9 mouse cellular contexts compared by ENCODE assay signal in the genomic region with DNA sequence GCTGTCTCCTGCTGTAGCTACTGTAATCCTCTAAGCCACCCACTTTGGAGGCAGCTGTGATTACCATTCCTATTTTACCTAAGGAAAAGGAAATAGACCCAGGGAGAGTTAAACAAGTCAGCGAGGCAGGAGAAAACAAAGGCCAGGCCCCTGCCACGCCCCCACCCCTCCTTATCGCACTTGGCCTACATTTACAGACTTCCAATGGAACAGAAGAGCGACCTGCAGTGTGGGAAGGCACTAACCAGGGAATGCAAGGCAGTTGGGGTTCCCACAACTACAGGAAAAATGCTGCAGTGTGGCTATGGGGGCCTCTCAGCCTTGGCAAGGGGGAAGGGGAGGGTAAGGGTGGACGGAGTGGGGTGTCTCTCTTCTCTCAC. TPM values are rescaled to one million over a fixed set of nuclear protein-coding genes. Genes with fewer than 3 reads are reported as not detected.
DNase-seq lines count a peak whose midpoint lies in the region; ATAC-seq lines count a peak whose summit lies in the region.
"Had no signal": no experiment of that assay in that cellular context is flagged by ENCODE, and none has a peak within 500 bp of the region (broad histone marks: within the 10 kb centered on the region; RNA-seq: fewer than 3 reads in every experiment).

No protein-coding gene starts in this region.

- H3K4me1 ChIP-seq in hindbrain, embryonic 12.5 days = peaks cover 52% of the 10 kb centered on the region
- H3K4me1 ChIP-seq in midbrain, embryonic 15.5 days = peaks cover 36% of the 10 kb centered on the region

- H3K27me3 ChIP-seq in hindbrain, embryonic 12.5 days = no peaks in the 10 kb centered on the region
- no peaks in the 10 kb centered on the region for H3K27me3 ChIP-seq in midbrain, embryonic 15.5 days (replicated peaks)

- H3K9ac ChIP-seq in hindbrain, embryonic 12.5 days = 0 out of 2 replicates have a peak overlapping the region, but pooled peaks have one; percentile 1
- H3K9ac ChIP-seq in midbrain, embryonic 15.5 days = no peak overlapping the region
- H3K9ac ChIP-seq: liver, embryonic 12.5 days had no signal

- DNase-seq in heart, adult 18-20 months = peak; percentile 36 to 48
- no peak for DNase-seq in heart, postnatal 14 days
- DNase-seq in R1 (ENCODE audit: low read depth, low spot score) = peak; percentile 62
- no peak for DNase-seq in urinary bladder, postnatal 14 days (ENCODE audit: low spot score)
- DNase-seq in thymus, postnatal 36 days = no peak
- no peak for DNase-seq in thymus, postnatal 10 days (ENCODE audit: low spot score in 2 of 2)

- H3K4me2 ChIP-seq in hindbrain, embryonic 12.5 days (replicated peaks) = no peak overlapping the region
- H3K4me2 ChIP-seq in midbrain, embryonic 15.5 days = no peak overlapping the region
- H3K4me2 ChIP-seq: liver, embryonic 12.5 days had no signal

- ATAC-seq in hindbrain, embryonic 12.5 days (ENCODE audit: low FRiP score) = peak; percentile 27
- ATAC-seq in midbrain, embryonic 15.5 days (replicated peaks) = peak; percentile 3; the same call in 1 of the 2 replicates
- ATAC-seq: liver, embryonic 12.5 days had no signal

- 20% methylated on average over 5 of the region's 5 CpGs for WGBS in hindbrain, embryonic 12.5 days
- 17% methylated on average over 5 of the region's 5 CpGs for WGBS in midbrain, embryonic 15.5 days

- no peaks in the 10 kb centered on the region for H3K9me3 ChIP-seq in hindbrain, embryonic 12.5 days (replicated peaks)
- H3K9me3 ChIP-seq in midbrain, embryonic 15.5 days = no peaks in the 10 kb centered on the region
- H3K9me3 ChIP-seq: liver, embryonic 12.5 days had no signal

- intact Hi-C loops in heart, postnatal 14 days (cut with DNase I) = no loop called here

- H3K4me3 ChIP-seq in hindbrain, embryonic 12.5 days = no peak overlapping the region
- H3K4me3 ChIP-seq in midbrain, embryonic 15.5 days = no peak overlapping the region
- H3K4me3 ChIP-seq: liver, embryonic 12.5 days had no signal

- no peaks in the 10 kb centered on the region for H3K36me3 ChIP-seq in hindbrain, embryonic 12.5 days
- H3K36me3 ChIP-seq in midbrain, embryonic 15.5 days (replicated peaks) = no peaks in the 10 kb centered on the region
- H3K36me3 ChIP-seq: liver, embryonic 12.5 days had no signal

- peak overlapping the region; percentile 68 for H3K27ac ChIP-seq in hindbrain, embryonic 12.5 days
- peak overlapping the region; percentile 4; the same call in 1 of the 2 replicates for H3K27ac ChIP-seq in midbrain, embryonic 15.5 days
- H3K27ac ChIP-seq: liver, embryonic 12.5 days had no signal

RNA-seq across cellular contexts. Expression of a gene that starts 34.2 kb away (rescaled TPM):
- 10 to 100 TPM; 49.4 to 52.0 TPM for total RNA-seq in heart, adult 18-20 months (2021)
- total RNA-seq in heart, postnatal 14 days (2021) = 10 to 100 TPM; 42.6 to 46.6 TPM
- 158 and 167 TPM in 2 replicates for polyA plus RNA-seq in hindbrain, embryonic 12.5 days (2016; fragmentation: Nextera tagmentation; extraction: Ambion mirVana)
- polyA plus RNA-seq in midbrain, embryonic 15.5 days (2015; fragmentation: Nextera tagmentation; extraction: Ambion mirVana) = 125 and 128 TPM in 2 replicates

Comparison
In these comparisons a context has a peak if more than half of its experiments do, and no peak if none do; other contexts are left out.
1. DNase-seq: peak in heart, adult 18-20 months (2 of 2) and R1 (single experiment); none in heart, postnatal 14 days (0 of 2), urinary bladder, postnatal 14 days (single experiment), thymus, postnatal 36 days (0 of 2) and thymus, postnatal 10 days (0 of 2).